Mouse (Mus musculus) frontal cortex, postnatal 14 days (tissue): ENCODE measurements around the gene Wnt1.
A peak's percentile ranks its signal among the peaks of the same experiment; 100 is the strongest.
"Not testable (repeated sequence)": the region's sequence is repeated elsewhere in the genome, so short reads cannot be mapped to it uniquely, and the experiment has no call there.

Experiments used
- DNase-seq, 2 experiments: peaks; one replicate each; pipeline ENCODE4 v3.0.0; 2022; ENCODE audit warnings: low spot score in 2 of 2

Gene Wnt1

GRCm38 (mm10) chr15:98789661-98790535, at the start of gene Wnt1:
Gene Wnt1 (plus strand): TSS chr15:98789857.
- no peak for DNase-seq

GRCm38 (mm10) chr15:98740219-98740618, 49.4 kb upstream of the Wnt1 start:
- no peak for DNase-seq

GRCm38 (mm10) chr15:98742766-98743428, 46.8 kb upstream of the Wnt1 start:
- no peak for DNase-seq

GRCm38 (mm10) chr15:98743863-98744262, 45.8 kb upstream of the Wnt1 start:
- not testable (repeated sequence) for DNase-seq

- no peak for DNase-seq
These were observed 43.2 kb upstream of the Wnt1 start for GRCm38 (mm10) chr15:98746344-98746965.

GRCm38 (mm10) chr15:98747296-98747695, 42.4 kb upstream of the Wnt1 start:
- no peak for DNase-seq

GRCm38 (mm10) chr15:98749093-98749492, 40.6 kb upstream of the Wnt1 start:
- no peak for DNase-seq

GRCm38 (mm10) chr15:98753021-98753423, 36.6 kb upstream of the Wnt1 start:
- DNase-seq: no peak

GRCm38 (mm10) chr15:98754125-98754524, 35.5 kb upstream of the Wnt1 start:
- no peak for DNase-seq

GRCm38 (mm10) chr15:98762201-98762621, 27.4 kb upstream of the Wnt1 start:
- peak; percentile 63 to 70 for DNase-seq

- DNase-seq: peak; percentile 93 to 96
These were observed 26.8 kb upstream of the Wnt1 start, which contains the start of gene Arf3 for GRCm38 (mm10) chr15:98762670-98763529. Gene Arf3 (minus strand): TSS chr15:98763214.

- DNase-seq: no peak
These were observed 23.7 kb upstream of the Wnt1 start for GRCm38 (mm10) chr15:98765929-98766328.

- DNase-seq: no peak
These were observed 21.4 kb upstream of the Wnt1 start for GRCm38 (mm10) chr15:98768259-98768658.

- no peak for DNase-seq
These were observed 17.7 kb upstream of the Wnt1 start for GRCm38 (mm10) chr15:98771813-98772425.

- DNase-seq: no peak
These were observed 17.0 kb upstream of the Wnt1 start for GRCm38 (mm10) chr15:98772511-98773211.

- DNase-seq: no peak
These were observed 15.6 kb upstream of the Wnt1 start for GRCm38 (mm10) chr15:98774096-98774495.

- no peak for DNase-seq
These were observed 14.1 kb upstream of the Wnt1 start for GRCm38 (mm10) chr15:98775533-98775932.

GRCm38 (mm10) chr15:98776280-98777004, 13.2 kb upstream of the Wnt1 start:
- no peak for DNase-seq

GRCm38 (mm10) chr15:98777005-98777616, 12.5 kb upstream of the Wnt1 start:
- DNase-seq: no peak
